Mouse (Mus musculus) hindlimb bud, embryonic 11.5 days (tissue): ENCODE measurements around the gene Gsto2.
"Not testable (repeated sequence)": the region's sequence is repeated elsewhere in the genome, so short reads cannot be mapped to it uniquely, and the experiment has no call there.

Experiments
- DNase-seq: peaks from one replicate; pipeline ENCODE4 v3.0.0-alpha.2; 2012; ENCODE audit warnings: low read depth, low spot score; ENCODE audit errors: extremely low spot score

Gsto2 gene

GRCm38 (mm10) chr19:47865353-47865947, at the start of gene Gsto2:
Gsto2 (plus strand) TSS chr19:47865534.
- DNase-seq = peak; percentile 81

- no peak for DNase-seq
These were observed 47.6 kb upstream of the Gsto2 start for GRCm38 (mm10) chr19:47817692-47818091.

- DNase-seq = peak; percentile 53
These were observed 44.4 kb upstream of the Gsto2 start for GRCm38 (mm10) chr19:47820832-47821493.

- DNase-seq = no peak
These were observed 43.9 kb upstream of the Gsto2 start for GRCm38 (mm10) chr19:47821494-47821872.

GRCm38 (mm10) chr19:47822143-47822796, 43.1 kb upstream of the Gsto2 start:
- DNase-seq = no peak

GRCm38 (mm10) chr19:47824026-47824425, 41.3 kb upstream of the Gsto2 start:
- DNase-seq = no peak

GRCm38 (mm10) chr19:47829913-47830450, 35.4 kb upstream of the Gsto2 start:
- DNase-seq = no peak

GRCm38 (mm10) chr19:47831111-47831510, 34.2 kb upstream of the Gsto2 start:
- DNase-seq = no peak

GRCm38 (mm10) chr19:47832316-47832715, 33.0 kb upstream of the Gsto2 start:
- no peak for DNase-seq

- DNase-seq = no peak
These were observed 30.7 kb upstream of the Gsto2 start for GRCm38 (mm10) chr19:47834614-47835013.

GRCm38 (mm10) chr19:47835776-47836175, 29.6 kb upstream of the Gsto2 start:
- no peak for DNase-seq

- DNase-seq = peak; percentile 49
These were observed 28.4 kb upstream of the Gsto2 start for GRCm38 (mm10) chr19:47836701-47837526.

GRCm38 (mm10) chr19:47837527-47837901, 27.8 kb upstream of the Gsto2 start:
- no peak for DNase-seq

- DNase-seq = not testable (repeated sequence)
These were observed 24.1 kb upstream of the Gsto2 start for GRCm38 (mm10) chr19:47841234-47841633.

GRCm38 (mm10) chr19:47849735-47850134, 15.6 kb upstream of the Gsto2 start:
- DNase-seq = no peak

GRCm38 (mm10) chr19:47852131-47852530, 13.2 kb upstream of the Gsto2 start:
- not testable (repeated sequence) for DNase-seq

GRCm38 (mm10) chr19:47853053-47853452, 12.3 kb upstream of the Gsto2 start:
- DNase-seq = no peak

GRCm38 (mm10) chr19:47853951-47854795, 11.2 kb upstream of the Gsto2 start:
- peak; percentile 90 for DNase-seq

- no peak for DNase-seq
These were observed 10.2 kb upstream of the Gsto2 start, which contains the start of gene Gsto1 for GRCm38 (mm10) chr19:47854796-47855783. Gsto1 (plus strand) TSS chr19:47854970.
